19 mouse cellular contexts compared by ENCODE assay signal in the genomic region with DNA sequence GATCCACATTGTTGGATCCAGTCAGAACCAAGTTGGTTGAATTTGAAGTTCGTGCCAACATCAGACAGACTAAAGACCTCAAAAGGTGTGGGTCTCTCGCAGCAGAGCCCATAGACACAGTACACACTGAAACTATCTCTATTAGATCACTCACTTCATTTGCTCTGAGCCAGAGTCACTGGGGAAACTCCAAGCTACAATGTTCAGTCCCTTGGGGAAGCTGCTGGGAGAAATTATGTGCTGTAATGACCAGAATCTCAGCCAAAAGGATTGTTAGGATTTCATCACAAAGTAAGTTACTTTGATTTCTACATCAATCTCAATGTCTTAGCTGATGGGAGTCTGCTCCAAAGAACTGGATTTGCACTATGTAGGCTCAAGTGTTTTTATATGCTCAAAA.
"Had no signal": no experiment of that assay in that cellular context is flagged by ENCODE, and none has a peak within 500 bp of the region (broad histone marks: within the 10 kb centered on the region; RNA-seq: fewer than 3 reads in every experiment).

No protein-coding gene starts in this region.

- H3K27me3 ChIP-seq: liver, embryonic 13.5 days; megakaryocyte, embryonic 14.5 days; neural tube, embryonic 12.5 days; neural tube, embryonic 15.5 days had no signal

- ATAC-seq: intestine, postnatal 0 days had no signal

- H3K27ac ChIP-seq: left cerebral cortex, adult 2 months; liver, embryonic 13.5 days; midbrain, embryonic 10.5 days; neural tube, embryonic 12.5 days; neural tube, embryonic 15.5 days; stomach, postnatal 0 days had no signal

- H3K36me3 ChIP-seq: liver, embryonic 13.5 days; midbrain, embryonic 10.5 days; neural tube, embryonic 12.5 days; neural tube, embryonic 15.5 days had no signal

- DNase-seq: kidney, adult 2 months; kidney, postnatal 10 days; kidney, postnatal 36 days; layer of hippocampus, postnatal 36 days; liver, embryonic 13.5 days; midbrain, embryonic 14.5 days; right cerebral cortex, adult 18-20 months; right cerebral cortex, postnatal 14 days; right cerebral cortex, postnatal 4 days; thymus, adult 2 months; thymus, postnatal 14 days; thymus, postnatal 4 days had no signal

- H3K9me3 ChIP-seq: liver, embryonic 13.5 days; megakaryocyte, embryonic 14.5 days; midbrain, embryonic 10.5 days; neural tube, embryonic 12.5 days; neural tube, embryonic 15.5 days had no signal

- H3K4me2 ChIP-seq: liver, embryonic 13.5 days; neural tube, embryonic 12.5 days; neural tube, embryonic 15.5 days had no signal

- H3K4me1 ChIP-seq: liver, embryonic 13.5 days; megakaryocyte, embryonic 14.5 days; midbrain, embryonic 10.5 days had no signal

- H3K9ac ChIP-seq: liver, embryonic 13.5 days; neural tube, embryonic 12.5 days; neural tube, embryonic 15.5 days had no signal

- H3K4me3 ChIP-seq: left cerebral cortex, adult 2 months; liver, embryonic 13.5 days; megakaryocyte, embryonic 14.5 days; midbrain, embryonic 10.5 days; neural tube, embryonic 12.5 days; neural tube, embryonic 15.5 days had no signal
